Mouse (Mus musculus) ES-E14 (cell line): Measurements from ENCODE around the gene Znrf3.

Experiments used
- HCFC1 ChIP-seq: IDR thresholded peaks from 2 replicates; pipeline ENCODE4 v1.6.1; 2012; ENCODE audit warnings: low read length, inconsistent platforms, borderline replicate concordance; ENCODE audit not compliant: insufficient read depth
- ZNF384 ChIP-seq: IDR thresholded peaks from 2 replicates; pipeline ENCODE4 v1.6.1; 2012; ENCODE audit warnings: low read depth, low read length, inconsistent platforms

DNA sequence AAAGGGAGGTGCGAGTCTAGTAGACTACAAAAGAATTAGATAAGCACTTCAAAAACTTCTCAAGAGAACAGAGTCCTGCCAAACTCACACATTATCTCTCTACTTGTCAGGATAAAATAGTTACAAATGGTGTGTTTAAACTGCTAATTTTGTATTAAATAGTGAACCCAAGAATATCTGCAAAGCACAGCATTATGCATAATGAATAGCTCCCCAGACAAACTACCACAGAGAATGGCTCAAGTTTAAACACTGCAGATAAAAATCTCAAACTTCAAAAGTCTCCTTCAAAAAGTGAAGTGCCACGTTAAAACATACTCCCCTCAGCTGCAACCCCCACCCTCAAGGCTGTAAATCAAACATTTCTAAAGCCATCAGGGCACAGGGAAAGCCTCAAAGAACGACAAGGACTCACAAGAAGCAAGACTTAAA lies 2.0 kb downstream of the Znrf3 start:
- TF ChIP-seq ZNF384 = no peak
- TF ChIP-seq HCFC1 = no peak
